Mouse (Mus musculus): Measurements from ENCODE around the gene Rab3b.

The Rab3b gene

GRCm38 (mm10) chr4:108878963-108879822 lies at the start of gene Rab3b:
Gene Rab3b, plus strand, starts transcription at chr4:108879063.
- peak; percentile 46 for DNase-seq

- DNase-seq = no peak
These were observed 48.2 kb upstream of the Rab3b start for GRCm38 (mm10) chr4:108830698-108831097.

- peak; percentile 94 for DNase-seq
These were observed 45.7 kb upstream of the Rab3b start, which contains the start of gene Btf3l4 for GRCm38 (mm10) chr4:108832916-108833827. Gene Btf3l4, minus strand, starts transcription at chr4:108833614.

- DNase-seq = no peak
These were observed 45.1 kb upstream of the Rab3b start for GRCm38 (mm10) chr4:108833828-108834114.

- peak; percentile 89 for DNase-seq
These were observed 44.5 kb upstream of the Rab3b start, which contains the start of gene Txndc12 for GRCm38 (mm10) chr4:108834115-108834970. Gene Txndc12, plus strand, starts transcription at chr4:108834601.

GRCm38 (mm10) chr4:108834971-108835311 lies 43.9 kb upstream of the Rab3b start:
- DNase-seq = no peak

- no peak for DNase-seq
These were observed 43.4 kb upstream of the Rab3b start for GRCm38 (mm10) chr4:108835496-108835895.

- DNase-seq = peak; percentile 58
These were observed 40.8 kb upstream of the Rab3b start for GRCm38 (mm10) chr4:108838031-108838430.

- DNase-seq = no peak
These were observed 36.8 kb upstream of the Rab3b start for GRCm38 (mm10) chr4:108841920-108842578.

GRCm38 (mm10) chr4:108843336-108843735 lies 35.5 kb upstream of the Rab3b start:
- DNase-seq = no peak

- no peak for DNase-seq
These were observed 32.9 kb upstream of the Rab3b start for GRCm38 (mm10) chr4:108845824-108846569.

GRCm38 (mm10) chr4:108847715-108848504 lies 31.0 kb upstream of the Rab3b start, which contains the start of gene Kti12:
Gene Kti12, plus strand, starts transcription at chr4:108847785.
- peak; percentile 86 for DNase-seq

- peak; percentile 13 for DNase-seq
These were observed 30.4 kb upstream of the Rab3b start, which contains the start of gene A730015C16Rik for GRCm38 (mm10) chr4:108848505-108848848. Gene A730015C16Rik, minus strand, starts transcription at chr4:108848619.

GRCm38 (mm10) chr4:108866806-108867205 lies 12.1 kb upstream of the Rab3b start:
- DNase-seq = no peak

- DNase-seq = peak; percentile 89
These were observed 9.0 kb upstream of the Rab3b start for GRCm38 (mm10) chr4:108869730-108870374.

- no peak for DNase-seq
These were observed 5.1 kb upstream of the Rab3b start for GRCm38 (mm10) chr4:108873746-108874145.

GRCm38 (mm10) chr4:108877901-108878300 lies 962 bp upstream of the Rab3b start:
- no peak for DNase-seq

GRCm38 (mm10) chr4:108883815-108884214 lies 5.0 kb downstream of the Rab3b start:
- DNase-seq = no peak

GRCm38 (mm10) chr4:108887456-108887855 lies 8.6 kb downstream of the Rab3b start:
- no peak for DNase-seq

GRCm38 (mm10) chr4:108890876-108891275 lies 12.0 kb downstream of the Rab3b start:
- peak; percentile 49 for DNase-seq

All from layer of hippocampus, adult 9-11 months (tissue).